Mouse (Mus musculus) hindbrain, embryonic 13.5 days (tissue): ENCODE measurements around the gene Armc12. TPM values are rescaled to one million over a fixed set of nuclear protein-coding genes. Genes with fewer than 3 reads are reported as not detected.

Experiments used
- ATAC-seq: fragments of 200-750 bp; cut with Nextera tagmentation; 2 replicates; pipeline ENCODE4 v1.8.0; 2017; ENCODE audit warnings: moderate TSS enrichment; ENCODE audit not compliant: low FRiP score
- H3K27ac ChIP-seq: fragments of 300-500 bp; sonication (generic); 2 replicates; pipeline ENCODE4 v1.5.1; 2015; ENCODE audit warnings: inconsistent platforms, mild to moderate bottlenecking, moderate library complexity
- H3K27me3 ChIP-seq: fragments of 300-500 bp; sonication (generic); 2 replicates; pipeline ENCODE4 v1.6.1; 2015; ENCODE audit warnings: mild to moderate bottlenecking, inconsistent platforms
- H3K36me3 ChIP-seq: fragments of 300-500 bp; sonication (generic); 2 replicates; pipeline ENCODE4 v1.6.1; 2015; ENCODE audit warnings: mild to moderate bottlenecking, inconsistent platforms
- H3K4me1 ChIP-seq: fragments of 300-500 bp; sonication (generic); replicated peaks from 2 replicates; pipeline ENCODE4 v1.6.1; 2015; ENCODE audit warnings: inconsistent platforms
- H3K4me2 ChIP-seq: fragments of 300-500 bp; sonication (generic); 2 replicates; pipeline ENCODE4 v1.6.1; 2015; ENCODE audit warnings: inconsistent platforms, mild to moderate bottlenecking, moderate library complexity
- H3K4me3 ChIP-seq: fragments of 300-500 bp; sonication (generic); 2 replicates; pipeline ENCODE4 v1.5.1; 2015; ENCODE audit warnings: mild to moderate bottlenecking, inconsistent platforms
- H3K9ac ChIP-seq: fragments of 300-500 bp; sonication (generic); 2 replicates; pipeline ENCODE4 v1.6.1; 2015; ENCODE audit warnings: mild to moderate bottlenecking, inconsistent platforms
- H3K9me3 ChIP-seq: fragments of 300-500 bp; sonication (generic); 2 replicates; pipeline ENCODE4 v1.6.1; 2016; ENCODE audit warnings: inconsistent platforms
- WGBS: fragments of 180-500 bp; shearing (Covaris S2); methylation state at CpG from one replicate; pipeline ENCODE4 v1.1.7; 2015; 5-methylcytosine and 5-hydroxymethylcytosine counted together
- microRNA-seq: library from miRNA; unstranded; fragments of <30 nt; microRNA quantifications from one replicate; pipeline ENCODE4, GENCODE M21; 2016
- polyA plus RNA-seq: library from polyadenylated mRNA; unstranded; fragments of >200 nt; fragmentation: Nextera tagmentation; extraction: Ambion mirVana; gene quantifications from 2 replicates; pipeline ENCODE4 v1.2.1, GENCODE M21; 2015

Armc12 gene
- polyA plus RNA-seq, 1 experiment from 2014 or later = not detected

DNA sequence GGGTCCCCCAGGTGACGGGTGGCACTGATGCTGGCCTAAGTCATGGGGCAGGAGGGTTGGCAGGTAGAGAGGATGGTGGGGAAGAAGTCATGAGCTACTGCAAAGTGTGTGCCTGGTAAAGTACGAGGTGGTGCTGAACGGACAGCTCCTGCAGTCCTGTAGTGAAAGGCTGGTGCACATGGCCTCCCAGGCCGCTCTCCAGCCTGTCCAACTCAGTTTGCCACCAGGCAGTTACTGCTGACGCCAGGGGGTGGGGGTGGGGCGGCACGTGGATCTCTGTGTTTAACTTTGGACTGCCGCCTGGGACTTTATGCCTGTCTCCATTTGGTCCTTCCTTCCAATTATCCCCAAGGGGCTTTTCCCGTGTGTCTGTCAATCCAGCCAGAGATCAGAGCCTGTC is 49.8 kb downstream of the Armc12 start:
- Histone ChIP-seq H3K9me3 (no peaks in the 10 kb centered on the region), H3K4me1 (peaks cover 16% of the 10 kb centered on the region), H3K4me2 (no peak overlapping the region), H3K4me3 (no peak overlapping the region), H3K27me3 (peaks cover 14% of the 10 kb centered on the region; the same call in 1 of the 2 replicates), H3K36me3 (no peaks in the 10 kb centered on the region), H3K9ac (no peak overlapping the region), H3K27ac (no peak overlapping the region)
- 6% methylated on average over 9 of the region's 9 CpGs for WGBS
- no peak for ATAC-seq

DNA sequence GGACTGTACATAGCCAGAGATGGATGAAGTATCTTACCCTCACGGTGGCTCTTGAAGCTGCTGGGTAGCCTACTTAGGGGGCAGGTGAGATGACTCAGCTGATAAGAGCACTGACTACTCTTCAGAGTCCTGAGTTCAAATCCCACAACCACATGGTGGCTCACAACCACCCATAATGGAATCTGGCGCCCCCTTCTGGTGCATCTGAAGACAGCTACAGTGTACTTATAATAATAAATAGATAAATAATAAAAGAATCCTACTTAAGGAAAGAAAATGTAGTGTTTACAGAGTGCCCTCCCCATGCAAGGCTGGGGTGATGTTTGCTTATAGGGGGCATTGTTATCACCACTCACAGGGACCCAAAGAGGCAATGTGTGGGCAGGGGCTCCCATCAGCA is 50.5 kb downstream of the Armc12 start:
- Histone ChIP-seq H3K9ac (no peak overlapping the region), H3K27me3 (peaks cover 9% of the 10 kb centered on the region; the same call in 1 of the 2 replicates), H3K36me3 (no peaks in the 10 kb centered on the region), H3K9me3 (no peaks in the 10 kb centered on the region), H3K4me3 (no peak overlapping the region), H3K4me1 (peaks cover 9% of the 10 kb centered on the region), H3K4me2 (no peak overlapping the region), H3K27ac (no peak overlapping the region)
- WGBS = 57% methylated on average over 2 of the region's 2 CpGs
- no peak for ATAC-seq

DNA sequence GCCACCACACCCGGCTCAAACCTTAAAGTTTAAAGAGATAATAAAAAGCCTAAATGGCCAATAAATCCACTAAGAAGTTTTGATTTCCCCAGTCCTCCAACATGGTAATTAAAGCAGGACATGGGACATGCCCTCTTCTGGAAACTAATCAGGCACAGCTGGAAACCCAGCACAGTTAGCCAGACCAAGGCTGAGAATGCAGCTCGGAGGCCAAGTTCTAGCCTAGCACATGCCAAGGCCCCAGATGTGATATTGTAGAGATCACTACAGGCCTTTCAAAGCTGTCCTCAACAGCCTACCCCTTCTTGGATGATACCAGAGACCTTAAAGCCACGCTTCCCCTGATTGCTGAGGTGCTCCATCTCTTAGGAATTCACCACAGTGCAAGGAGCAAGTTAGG is 55.9 kb downstream of the Armc12 start:
- peaks cover 47% of the 10 kb centered on the region for H3K36me3 ChIP-seq
- no peaks in the 10 kb centered on the region for H3K4me1 ChIP-seq
- H3K4me2 ChIP-seq = no peak overlapping the region
- H3K27me3 ChIP-seq = no peaks in the 10 kb centered on the region
- 88% methylated on average over 3 of the region's 3 CpGs for WGBS
- no peak overlapping the region for H3K4me3 ChIP-seq
- no peak for ATAC-seq
- no peaks in the 10 kb centered on the region for H3K9me3 ChIP-seq
- no peak overlapping the region for H3K9ac ChIP-seq
- no peak overlapping the region for H3K27ac ChIP-seq

DNA sequence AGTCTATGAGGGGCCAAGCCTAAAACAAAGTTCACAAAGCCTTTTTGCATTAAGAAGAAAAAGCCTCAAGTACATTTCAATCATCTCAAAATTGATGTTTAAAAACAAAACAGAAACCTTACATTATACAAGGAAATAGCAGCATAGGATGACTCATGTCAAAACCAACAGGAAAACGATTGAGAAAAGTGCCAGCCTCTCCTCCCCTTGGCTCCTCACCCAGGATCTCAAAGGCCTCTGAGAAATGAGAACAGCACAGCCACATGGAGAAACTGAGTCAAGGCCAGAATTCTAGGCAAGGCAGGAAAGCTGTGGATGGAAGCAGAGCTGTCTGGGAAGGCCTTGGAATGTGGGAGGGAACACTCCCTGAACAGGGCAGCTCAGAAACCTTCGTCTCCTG is 58.0 kb downstream of the Armc12 start:
- H3K9ac ChIP-seq = no peak overlapping the region
- no peaks in the 10 kb centered on the region for H3K4me1 ChIP-seq
- H3K4me3 ChIP-seq = no peak overlapping the region
- ATAC-seq = no peak
- 87% methylated on average over 2 of the region's 2 CpGs for WGBS
- H3K4me2 ChIP-seq = no peak overlapping the region
- H3K36me3 ChIP-seq = peaks cover 68% of the 10 kb centered on the region
- H3K27ac ChIP-seq = no peak overlapping the region
- no peaks in the 10 kb centered on the region for H3K27me3 ChIP-seq
- no peaks in the 10 kb centered on the region for H3K9me3 ChIP-seq

Small RNA genes within 50 kb of the gene (microRNA-seq; reads per million reads assigned to microRNA genes)
- gene Gm25195 (not detected), gene Mir6969 (not detected)

Other genes starting within 250 kb of the Armc12 start
- 21.9 and 24.2 TPM in 2 replicates for gene Fance, start 217.3 kb upstream of the Armc12 start, polyA plus RNA-seq
- gene Rpl10a, start 202.3 kb upstream of the Armc12 start, polyA plus RNA-seq = 336 and 366 TPM in 2 replicates
- gene Tead3, start 180.0 kb upstream of the Armc12 start, polyA plus RNA-seq = 1.8 and 2.0 TPM in 2 replicates
- 2.1 and 2.2 TPM in 2 replicates for gene Tulp1, start 165.6 kb upstream of the Armc12 start, polyA plus RNA-seq
- 24.8 and 27.2 TPM in 2 replicates for gene Fkbp5, start 13.3 kb upstream of the Armc12 start, polyA plus RNA-seq
- gene Clpsl2, start 18.6 kb downstream of the Armc12 start, polyA plus RNA-seq = not detected in 2 replicates
- gene Clps, start 30.0 kb downstream of the Armc12 start, polyA plus RNA-seq = 0.58 TPM in 1 of 2 replicates, not detected in the other
- 6.4 and 7.2 TPM in 2 replicates for gene Lhfpl5, start 44.8 kb downstream of the Armc12 start, polyA plus RNA-seq
- gene Srpk1, start 91.9 kb downstream of the Armc12 start, polyA plus RNA-seq = 105 and 107 TPM in 2 replicates
- gene Slc26a8, start 159.4 kb downstream of the Armc12 start, polyA plus RNA-seq = 1.00 and 1.1 TPM in 2 replicates
- 25.3 and 26.9 TPM in 2 replicates for gene Mapk14, start 160.5 kb downstream of the Armc12 start, polyA plus RNA-seq
- 2.2 and 3.3 TPM in 2 replicates for gene AC170998.1, start 195.3 kb downstream of the Armc12 start, polyA plus RNA-seq
- 0.93 and 1.2 TPM in 2 replicates for gene Mapk13, start 238.5 kb downstream of the Armc12 start, polyA plus RNA-seq